Mouse (Mus musculus) liver, postnatal 0 days (tissue): Measurements from ENCODE around the gene Dlx4. TPM values are rescaled to one million over a fixed set of nuclear protein-coding genes. Genes with fewer than 3 reads are reported as not detected.

ENCODE experiments used
- ATAC-seq: fragments of 200-750 bp; cut with Nextera tagmentation; 2 replicates; pipeline ENCODE4 v1.8.0; 2017; ENCODE audit warnings: mild to moderate bottlenecking, moderate library complexity
- DNase-seq: peaks from one replicate; pipeline ENCODE4 v3.0.0-alpha.2; 2016
- H3K27ac ChIP-seq: fragments of 300-500 bp; sonication (generic); 2 replicates; pipeline ENCODE4 v1.5.1; 2014; ENCODE audit warnings: antibody characterized with exemption, moderate library complexity, mild to moderate bottlenecking, low read depth
- H3K27me3 ChIP-seq: fragments of 300-500 bp; sonication (generic); 2 replicates; pipeline ENCODE4 v1.6.1; 2014; ENCODE audit warnings: low read length, control low read depth, mixed read lengths; ENCODE audit not compliant: insufficient read depth
- H3K36me3 ChIP-seq: fragments of 300-500 bp; sonication (generic); replicated peaks from 2 replicates; pipeline ENCODE4 v1.6.1; 2014; ENCODE audit warnings: mild to moderate bottlenecking, control low read depth, low read length, moderate library complexity, mixed read lengths; ENCODE audit not compliant: insufficient read depth
- H3K4me1 ChIP-seq: fragments of 300-500 bp; sonication (generic); 2 replicates; pipeline ENCODE4 v1.6.1; 2014; ENCODE audit warnings: antibody characterized with exemption, mild to moderate bottlenecking, control low read depth; ENCODE audit not compliant: insufficient read depth
- H3K4me2 ChIP-seq: fragments of 300-500 bp; sonication (generic); 2 replicates; pipeline ENCODE4 v1.6.1; 2014; ENCODE audit warnings: low read depth, mild to moderate bottlenecking, low read length, moderate library complexity, mixed read lengths
- H3K4me3 ChIP-seq: fragments of 300-500 bp; sonication (generic); 2 replicates; pipeline ENCODE4 v1.5.1; 2014; ENCODE audit warnings: low read depth, low read length
- H3K9ac ChIP-seq: fragments of 300-500 bp; sonication (generic); replicated peaks from 2 replicates; pipeline ENCODE4 v1.6.1; 2014; ENCODE audit warnings: mild to moderate bottlenecking, moderate library complexity
- H3K9me3 ChIP-seq: fragments of 300-500 bp; sonication (generic); 2 replicates; pipeline ENCODE4 v1.6.1; 2016; ENCODE audit warnings: mild to moderate bottlenecking, control low read depth, low read length, mixed read lengths
- CTCF ChIP-seq: sonication (generic); IDR thresholded peaks from 2 replicates; pipeline ENCODE4 v1.5.1; 2016; ENCODE audit warnings: antibody characterized with exemption, low read depth
- EP300 ChIP-seq: IDR thresholded peaks from 2 replicates; pipeline ENCODE4 v1.6.1; 2016; ENCODE audit warnings: antibody characterized with exemption, low read depth, mild to moderate bottlenecking
- WGBS: fragments of 180-500 bp; shearing (Covaris S2); extraction: QIAGEN DNeasy Blood & Tissue Kit; methylation state at CpG from one replicate; pipeline ENCODE4 v1.1.7; 2014; ENCODE audit not compliant: insufficient replicate concordance; 5-methylcytosine and 5-hydroxymethylcytosine counted together
- polyA plus RNA-seq: library from polyadenylated mRNA; unstranded; fragments of >200 nt; fragmentation: Nextera tagmentation; extraction: Ambion mirVana; gene quantifications from 2 replicates; pipeline ENCODE4 v1.2.1, GENCODE M21; 2015

Gene Dlx4
- polyA plus RNA-seq, 1 experiment from 2014 or later: 0.08 TPM

DNA sequence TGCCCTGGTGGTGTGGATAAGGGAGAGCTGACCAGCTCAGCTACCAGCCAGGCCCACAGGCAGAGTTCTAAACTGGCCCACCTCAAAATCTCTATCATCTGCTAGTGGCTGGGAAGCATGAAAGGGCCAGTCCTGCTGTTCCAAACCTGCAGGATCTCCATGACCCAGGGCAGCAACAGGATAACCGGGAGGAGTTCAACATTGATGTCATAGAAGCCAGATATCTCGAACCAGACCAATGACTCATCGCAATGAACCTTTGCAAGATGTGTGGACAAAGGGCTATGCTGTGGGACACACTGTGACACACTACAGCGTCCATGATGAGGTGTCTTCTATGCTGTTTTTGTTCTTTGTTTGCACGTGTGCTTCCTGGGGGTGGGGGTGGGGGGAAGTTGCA lies 53.0 kb downstream of the Dlx4 start:
- WGBS: 41% methylated on average over 5 of the region's 5 CpGs
- peak; percentile 76 for ATAC-seq
- no peaks in the 10 kb centered on the region for H3K36me3 ChIP-seq

More for the DNA sequence above, 53.0 kb downstream of the Dlx4 start:
- Histone ChIP-seq H3K27ac (no peak overlapping the region; the same call in 1 of the 2 replicates), H3K4me1 (peaks cover 9% of the 10 kb centered on the region), H3K4me2 (no peak overlapping the region), H3K9ac (no peak overlapping the region), H3K4me3 (no peak overlapping the region), H3K27me3 (no peaks in the 10 kb centered on the region), H3K9me3 (no peaks in the 10 kb centered on the region)
- no peak for TF ChIP-seq CTCF
- peak; percentile 21; the same call in 1 of the 2 replicates for TF ChIP-seq EP300
- DNase-seq: no peak

Other genes with a start within 250 kb of the Dlx4 start
- 29.8 and 37.8 TPM in 2 replicates for gene Col1a1, start 210.0 kb downstream of the Dlx4 start, polyA plus RNA-seq
- gene Hils1, start 178.7 kb downstream of the Dlx4 start, polyA plus RNA-seq: not detected in 2 replicates
- 0.13 and 0.96 TPM in 2 replicates for gene Sgca, start 169.9 kb downstream of the Dlx4 start, polyA plus RNA-seq
- 5.7 and 6.1 TPM in 2 replicates for gene Ppp1r9b, start 155.2 kb downstream of the Dlx4 start, polyA plus RNA-seq
- gene Samd14, start 136.4 kb downstream of the Dlx4 start, polyA plus RNA-seq: 14.5 and 16.1 TPM in 2 replicates
- 16.2 and 17.3 TPM in 2 replicates for gene Pdk2, start 104.9 kb downstream of the Dlx4 start, polyA plus RNA-seq
- gene Itga3, start 69.5 kb downstream of the Dlx4 start, polyA plus RNA-seq: 0.97 and 1.0 TPM in 2 replicates
- not detected in 2 replicates for gene Dlx3, start 26.1 kb downstream of the Dlx4 start, polyA plus RNA-seq
- gene Tac4, start 115.3 kb upstream of the Dlx4 start, polyA plus RNA-seq: not detected in 2 replicates
- gene Kat7, start 164.0 kb upstream of the Dlx4 start, polyA plus RNA-seq: 16.8 and 19.4 TPM in 2 replicates
- 60.1 and 61.8 TPM in 2 replicates for gene Fam117a, start 190.8 kb upstream of the Dlx4 start, polyA plus RNA-seq
- gene Slc35b1, start 238.4 kb upstream of the Dlx4 start, polyA plus RNA-seq: 38.4 and 40.1 TPM in 2 replicates